Mouse (Mus musculus): ENCODE results near the gene Ssx2ip. TPM values are rescaled to one million over a fixed set of nuclear protein-coding genes. Genes with fewer than 3 reads are reported as not detected.

Ssx2ip gene
- polyA plus RNA-seq, 1 experiment from 2014 or later, result 31.9 TPM

DNA sequence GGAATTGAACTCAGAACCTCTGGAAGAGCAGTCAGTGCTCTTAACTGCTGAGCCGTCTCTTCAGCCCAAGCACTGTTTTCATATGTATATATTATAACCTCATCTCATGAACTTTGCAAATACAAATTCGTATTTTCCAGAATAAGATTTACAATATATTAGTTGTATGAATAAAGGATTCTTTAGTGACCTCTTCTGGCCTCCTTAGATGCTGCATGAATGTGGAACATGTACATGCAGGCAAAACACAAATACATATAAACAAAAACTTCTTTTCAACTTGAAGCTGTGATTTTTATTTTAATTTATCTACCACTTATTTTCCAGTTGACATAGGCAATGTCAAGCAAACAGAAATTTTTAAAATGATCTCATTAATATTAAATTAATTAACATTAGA, 77.6 kb downstream of the Ssx2ip start:
- Histone ChIP-seq H3K9ac (ENCODE audit: low read length) (no peak overlapping the region), H3K9me3 (ENCODE audit: control insufficient read depth, low read length) (no peaks in the 10 kb centered on the region), H3K4me2 (ENCODE audit: low read depth, low read length) (no peak overlapping the region), H3K27ac (ENCODE audit: low read length) (no peak overlapping the region), H3K36me3 (ENCODE audit: control insufficient read depth, insufficient read depth, low read length) (no peaks in the 10 kb centered on the region), H3K4me1 (replicated peaks; ENCODE audit: control insufficient read depth, insufficient read depth, low read length) (no peaks in the 10 kb centered on the region), H3K4me3 (ENCODE audit: low read length) (no peak overlapping the region), H3K27me3 (ENCODE audit: control insufficient read depth, insufficient read depth, low read depth, low read length) (no peaks in the 10 kb centered on the region)
- WGBS, result 50% methylated on average over 2 of the region's 2 CpGs
- ATAC-seq (ENCODE audit: low read depth), result no peak

DNA sequence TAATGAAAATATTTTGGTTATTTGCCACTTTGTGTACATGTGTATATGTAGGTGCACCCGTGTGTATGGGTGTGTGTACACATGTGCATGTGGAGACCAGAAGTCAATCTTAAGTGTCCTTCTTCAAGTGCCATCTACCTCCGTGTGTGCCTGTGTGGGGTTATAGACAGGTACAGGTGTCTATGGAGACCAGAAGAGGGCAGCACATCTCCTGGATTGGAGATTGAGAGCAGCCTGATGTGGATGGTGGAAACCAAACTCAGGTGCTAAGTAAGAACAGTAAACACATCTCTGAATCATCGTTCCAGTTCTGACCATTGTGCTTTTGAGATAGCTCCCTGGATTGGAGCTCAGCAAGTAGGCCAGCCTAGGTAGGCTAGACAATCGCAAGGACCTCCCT, 82.0 kb downstream of the Ssx2ip start:
- no peak for ATAC-seq (ENCODE audit: low read depth)
- WGBS, result 82% methylated on average over 4 of the region's 4 CpGs
- Histone ChIP-seq H3K27me3 (ENCODE audit: control insufficient read depth, insufficient read depth, low read depth, low read length) (no peaks in the 10 kb centered on the region), H3K4me3 (ENCODE audit: low read length) (no peak overlapping the region), H3K4me1 (replicated peaks; ENCODE audit: control insufficient read depth, insufficient read depth, low read length) (no peaks in the 10 kb centered on the region), H3K27ac (ENCODE audit: low read length) (no peak overlapping the region), H3K9me3 (ENCODE audit: control insufficient read depth, low read length) (no peaks in the 10 kb centered on the region), H3K4me2 (ENCODE audit: low read depth, low read length) (no peak overlapping the region), H3K9ac (ENCODE audit: low read length) (no peak overlapping the region), H3K36me3 (ENCODE audit: control insufficient read depth, insufficient read depth, low read length) (no peaks in the 10 kb centered on the region)

Small RNA genes lying within 50 kb of the gene (microRNA-seq; reads per million reads assigned to microRNA genes)
- not detected for gene Gm22901

Other genes with a start within 250 kb of the Ssx2ip start
- 2.0 and 2.5 TPM in 2 replicates for gene Lpar3, start 183.7 kb upstream of the Ssx2ip start, polyA plus RNA-seq (2015; fragmentation: Nextera tagmentation; extraction: Ambion mirVana)
- gene Ctbs, start 45.2 kb downstream of the Ssx2ip start, polyA plus RNA-seq (2015; fragmentation: Nextera tagmentation; extraction: Ambion mirVana), result 11.3 and 11.7 TPM in 2 replicates
- gene Spata1, start 95.1 kb downstream of the Ssx2ip start, polyA plus RNA-seq (2015; fragmentation: Nextera tagmentation; extraction: Ambion mirVana), result 4.1 and 5.2 TPM in 2 replicates
- 995 and 1,031 TPM in 2 replicates for gene Gng5, start 95.2 kb downstream of the Ssx2ip start, polyA plus RNA-seq (2015; fragmentation: Nextera tagmentation; extraction: Ambion mirVana)
- gene Rpf1, start 116.8 kb downstream of the Ssx2ip start, polyA plus RNA-seq (2015; fragmentation: Nextera tagmentation; extraction: Ambion mirVana), result 49.1 and 52.2 TPM in 2 replicates
- 0.45 and 1.8 TPM in 2 replicates for gene Uox, start 165.8 kb downstream of the Ssx2ip start, polyA plus RNA-seq (2015; fragmentation: Nextera tagmentation; extraction: Ambion mirVana)
- gene Dnase2b, start 211.0 kb downstream of the Ssx2ip start, polyA plus RNA-seq (2015; fragmentation: Nextera tagmentation; extraction: Ambion mirVana), result 0.10 TPM in 1 of 2 replicates, not detected in the other
- not detected in 2 replicates for gene 4930503B20Rik, start 246.7 kb downstream of the Ssx2ip start, polyA plus RNA-seq (2015; fragmentation: Nextera tagmentation; extraction: Ambion mirVana)

Data from lung, embryonic 16.5 days (tissue).